Mouse (Mus musculus): Measurements from ENCODE around the gene Palm3.
"Not testable (repeated sequence)": the region's sequence is repeated elsewhere in the genome, so short reads cannot be mapped to it uniquely, and the experiment has no call there.

The Palm3 gene

DNA sequence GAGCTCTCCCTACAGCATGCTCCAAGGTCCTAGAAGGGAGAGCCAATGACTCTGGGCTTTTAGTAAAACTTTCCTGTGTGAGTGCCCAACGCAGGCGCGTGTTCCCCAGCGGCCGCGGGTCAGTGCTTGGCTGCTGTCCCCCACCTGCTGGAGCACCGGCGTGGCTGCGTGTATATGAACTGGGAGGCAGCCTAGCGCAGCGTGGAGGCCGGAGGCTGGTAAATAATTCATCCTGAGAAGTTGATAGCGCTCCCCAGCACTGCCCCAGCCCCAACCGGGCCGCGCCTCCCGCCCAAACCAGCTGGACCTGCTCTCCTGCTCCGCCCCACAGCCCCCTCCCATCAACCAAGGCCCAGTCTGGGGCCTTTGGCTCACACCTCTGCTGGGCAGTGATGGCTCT, at the start of gene Palm3:
TSS of gene Palm3 (plus strand) at position 376 of the 400 bp plus-strand sequence.
- in situ Hi-C loops (cut with MboI, MseI): loop anchor here (10.0 kb wide), 1 partner anchor 344 kb away; no protein-coding TSS in a partner anchor

DNA sequence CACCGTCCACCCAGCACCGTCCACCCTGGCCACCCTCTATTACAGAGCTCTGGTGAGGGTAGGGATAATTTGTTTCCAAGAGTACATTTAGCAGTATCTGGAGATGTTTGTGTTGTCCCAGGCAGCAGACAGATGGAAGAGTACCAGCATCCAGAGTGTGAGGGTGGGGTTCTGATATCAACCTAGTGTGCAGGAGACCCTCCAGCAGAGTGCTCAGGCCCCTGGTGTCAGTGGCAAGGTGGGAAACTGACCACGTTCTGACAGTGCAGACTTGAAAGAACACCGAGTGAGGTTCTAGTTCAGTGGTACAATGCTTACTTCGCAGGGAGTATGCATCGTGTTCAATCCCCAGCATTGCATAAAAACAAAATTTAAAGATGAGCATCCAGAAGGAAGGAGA, 49.6 kb upstream of the Palm3 start:
- in situ Hi-C loops (cut with MboI, MseI): no loop called here

DNA sequence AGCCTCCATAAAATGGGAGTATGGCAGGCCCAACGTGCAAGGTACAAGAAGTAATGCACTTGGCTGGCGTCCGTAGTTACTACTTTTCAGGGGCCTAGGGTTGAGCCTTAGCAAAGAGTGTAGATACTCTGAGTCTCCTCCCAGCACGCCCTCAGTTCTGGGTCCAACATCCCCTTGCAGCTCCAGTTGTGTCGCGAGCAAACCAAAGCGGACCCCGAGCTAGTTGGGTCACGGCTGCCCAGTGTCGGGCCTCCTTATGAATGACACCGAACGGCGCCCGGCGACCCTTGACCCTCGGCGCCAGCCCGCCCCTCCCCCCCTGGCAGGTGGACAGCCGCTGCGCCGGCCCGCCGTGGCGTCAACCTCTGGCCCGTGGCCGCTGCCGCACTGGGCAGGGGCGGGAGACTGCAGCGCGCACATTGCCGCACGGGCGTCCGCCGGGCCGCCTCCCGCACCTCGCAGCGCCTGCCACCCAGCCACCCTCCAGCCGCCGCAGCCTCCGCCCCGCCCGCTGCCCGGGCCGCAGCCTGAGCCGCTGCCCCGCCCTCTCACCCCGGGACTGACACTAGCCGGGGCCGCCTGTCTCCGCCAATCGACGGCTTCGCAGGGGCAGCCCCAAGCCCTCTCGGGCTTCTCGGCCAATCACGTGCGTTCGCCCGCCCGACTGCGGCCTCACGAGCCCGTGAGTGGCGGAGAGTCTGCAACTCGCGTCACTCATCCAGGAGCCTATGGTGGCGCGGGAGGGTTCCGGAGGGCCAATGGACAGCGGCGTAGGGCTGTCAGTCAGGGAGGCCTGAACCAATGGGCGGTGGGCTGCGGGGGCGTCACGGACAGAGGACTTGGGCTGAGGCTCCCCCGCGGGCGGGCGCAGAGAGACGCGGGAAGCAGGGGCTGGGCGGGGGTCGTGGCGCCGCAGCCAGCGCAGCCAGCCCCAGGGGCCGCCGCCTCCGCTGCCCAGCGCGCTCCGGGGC, 48.8 kb upstream of the Palm3 start, which contains the start of gene Prkaca:
TSS of gene Prkaca (plus strand) at position 844 of the 971 bp plus-strand sequence.
- in situ Hi-C loops (cut with MboI, MseI): no loop called here

DNA sequence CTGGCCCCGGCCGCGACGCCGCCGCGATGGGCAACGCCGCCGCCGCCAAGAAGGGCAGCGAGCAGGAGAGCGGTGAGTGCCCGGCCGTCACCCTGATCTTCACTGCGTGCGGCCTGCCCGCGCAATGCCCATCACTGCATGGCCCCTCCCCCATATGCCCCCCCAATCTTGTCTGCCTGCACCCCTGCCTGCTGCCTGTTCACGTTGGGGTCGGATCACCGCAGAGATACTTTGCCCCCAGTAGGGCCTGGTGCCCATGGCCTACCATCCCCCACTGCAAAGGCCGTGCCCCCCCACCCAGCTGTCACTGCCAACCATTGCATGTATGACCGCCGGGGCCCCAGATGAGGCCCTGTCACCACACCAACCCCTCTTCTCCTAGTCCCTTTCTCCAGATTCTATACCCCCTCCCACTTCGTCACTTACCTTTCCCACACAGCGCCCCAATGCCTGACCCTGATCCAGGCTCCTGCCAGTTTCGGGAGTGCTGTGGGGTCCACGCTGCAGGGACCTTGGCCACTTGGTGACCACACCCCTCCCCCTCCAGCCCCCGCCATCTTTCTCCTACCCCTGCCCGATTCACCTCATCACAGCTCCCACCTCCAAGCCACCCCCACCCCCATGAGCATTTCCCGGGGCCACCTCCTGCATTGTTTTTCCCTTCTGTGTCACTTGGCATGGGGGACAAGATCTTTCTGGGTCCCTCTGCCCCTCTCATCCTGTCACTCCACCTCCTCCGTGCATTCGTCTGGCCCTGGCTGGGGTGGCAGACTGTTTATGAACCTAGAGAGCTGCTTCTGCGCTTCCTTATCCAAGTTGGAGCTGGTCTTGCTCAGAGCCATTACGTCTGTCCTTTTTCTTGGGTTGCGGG, 47.9 kb upstream of the Palm3 start:
- in situ Hi-C loops (cut with MboI, MseI): no loop called here

DNA sequence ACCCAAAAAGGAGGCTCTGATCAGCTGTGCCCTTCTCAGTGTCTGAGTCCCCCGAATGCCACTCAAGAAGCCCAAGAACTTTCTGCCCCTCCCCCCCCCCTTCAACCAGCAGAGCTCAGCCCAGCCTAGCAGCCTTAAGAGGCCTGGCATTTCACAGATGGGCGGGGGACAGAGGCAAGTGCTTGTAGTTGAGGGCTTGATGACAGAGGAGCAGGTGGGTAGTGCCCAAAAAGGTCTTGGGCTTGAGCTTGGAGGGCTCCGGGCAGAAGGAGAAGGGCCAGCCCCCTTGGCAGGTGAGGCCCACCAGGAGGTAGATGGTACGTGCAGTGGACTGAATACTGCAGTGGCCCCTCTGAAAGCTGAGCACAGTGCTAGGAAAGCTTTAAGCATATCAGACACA, 46.8 kb upstream of the Palm3 start:
- in situ Hi-C loops (cut with MboI, MseI): no loop called here

DNA sequence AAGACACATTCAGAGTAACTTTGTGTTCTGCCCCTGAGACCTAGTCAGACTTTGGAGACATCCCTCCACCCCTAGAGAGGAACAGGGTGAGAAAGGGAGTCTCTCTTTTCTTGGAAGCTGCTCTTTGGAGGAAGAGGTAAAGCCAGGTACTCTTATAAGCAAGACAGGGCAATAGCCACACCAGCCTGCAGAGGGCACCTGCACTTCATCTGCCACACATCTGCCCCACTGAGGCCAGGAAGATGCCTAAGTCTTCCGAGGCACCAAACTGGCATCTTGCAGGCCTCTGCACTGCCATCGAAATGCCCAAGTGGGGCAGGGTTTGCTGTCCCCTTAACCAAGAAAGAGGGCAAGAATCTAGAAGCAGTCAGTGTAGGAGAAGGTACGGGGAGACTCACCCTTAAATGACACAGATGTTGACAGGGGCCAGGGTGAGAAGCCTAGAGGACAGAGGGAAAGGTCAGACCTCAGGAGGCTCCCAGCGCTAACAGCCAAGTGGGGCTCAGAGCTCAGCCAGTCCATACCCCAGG, 45.1 kb upstream of the Palm3 start:
- in situ Hi-C loops (cut with MboI, MseI): no loop called here

DNA sequence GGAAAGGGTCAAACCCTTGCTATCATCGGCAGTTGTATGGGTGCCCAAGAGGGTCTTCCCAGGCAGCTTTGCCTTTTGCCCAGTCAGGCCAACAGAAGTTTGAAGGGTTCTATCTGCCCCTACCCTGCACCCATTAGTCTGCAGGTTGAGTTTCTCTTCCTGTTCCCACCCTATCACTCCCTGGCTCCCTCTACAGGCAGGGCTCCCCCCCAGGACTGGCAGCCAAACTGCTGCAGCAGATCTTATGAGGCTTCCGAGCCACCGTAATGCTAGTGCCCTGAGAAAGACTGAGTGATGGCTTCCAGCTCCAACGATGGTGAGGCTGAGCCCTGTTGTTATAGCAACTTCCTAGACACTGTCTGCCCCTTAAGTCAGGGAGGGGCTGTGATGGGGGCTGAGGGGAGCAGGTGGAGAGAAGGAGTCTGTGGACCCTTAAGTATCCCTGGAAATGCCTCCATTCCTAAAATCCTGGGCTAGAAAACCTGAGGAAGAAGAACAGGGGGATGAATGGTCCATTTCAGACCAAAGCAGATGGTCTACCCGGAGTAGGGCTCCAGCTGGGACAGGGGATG, 44.4 kb upstream of the Palm3 start:
- in situ Hi-C loops (cut with MboI, MseI): no loop called here

DNA sequence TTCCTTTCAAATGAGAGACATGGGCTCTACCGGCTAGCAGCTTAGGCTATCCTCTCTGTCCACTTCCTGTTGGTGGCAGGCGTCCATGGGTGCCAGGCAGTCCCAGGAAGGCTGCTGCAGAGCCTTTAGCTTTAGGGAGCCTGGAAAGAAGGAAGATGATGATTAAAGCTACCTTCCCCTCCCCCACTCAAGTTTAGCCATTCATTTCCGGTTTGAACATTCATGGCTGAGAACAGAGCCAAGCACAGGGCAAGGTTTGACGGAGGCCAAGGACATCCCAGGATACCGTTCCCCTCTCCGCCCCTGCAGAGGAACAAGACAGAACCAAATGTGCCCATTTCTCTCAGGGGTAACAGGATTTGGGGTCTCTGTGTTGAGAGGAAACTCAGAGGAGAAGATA, 43.6 kb upstream of the Palm3 start:
- in situ Hi-C loops (cut with MboI, MseI): no loop called here

DNA sequence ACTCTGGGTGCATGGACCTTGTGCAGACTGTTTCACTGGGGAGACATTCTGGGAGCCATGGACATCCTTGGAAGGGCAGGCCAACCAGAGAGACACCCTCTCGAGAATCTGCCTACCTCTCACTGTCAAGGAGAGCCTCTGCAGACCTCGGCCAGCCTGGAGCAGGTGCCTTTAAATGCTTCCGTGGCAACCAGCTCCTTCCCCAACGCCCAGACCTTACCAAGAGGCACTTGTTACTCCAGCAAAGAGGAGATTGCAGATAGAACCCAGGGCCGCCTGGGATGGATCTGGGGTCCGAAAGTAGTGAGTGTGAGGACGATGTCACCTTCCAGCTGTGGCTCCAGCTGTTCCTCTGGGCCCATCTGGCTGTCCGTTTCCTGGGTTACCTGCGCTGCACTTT, 43.1 kb upstream of the Palm3 start:
- in situ Hi-C loops (cut with MboI, MseI): no loop called here

DNA sequence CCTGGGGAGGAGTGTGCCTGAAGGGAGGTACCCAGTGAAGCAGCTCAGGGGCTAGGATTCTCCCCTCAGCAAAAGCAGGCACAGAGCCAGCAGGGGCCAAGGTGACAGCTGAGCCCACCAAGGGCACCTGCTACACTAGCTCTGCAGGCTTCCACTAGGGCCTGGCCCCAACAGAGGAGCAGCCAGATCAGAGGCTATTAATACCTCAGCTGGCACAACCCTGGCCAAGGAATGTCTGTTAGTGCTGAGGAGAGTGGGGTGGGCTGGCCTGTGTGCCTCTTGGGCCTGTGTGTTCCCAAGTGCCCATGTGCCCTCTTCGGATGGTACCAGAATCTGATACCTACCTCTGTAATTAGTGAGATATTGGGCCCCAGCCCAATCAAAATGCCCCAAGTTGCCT, 41.0 kb upstream of the Palm3 start:
- in situ Hi-C loops (cut with MboI, MseI): no loop called here

DNA sequence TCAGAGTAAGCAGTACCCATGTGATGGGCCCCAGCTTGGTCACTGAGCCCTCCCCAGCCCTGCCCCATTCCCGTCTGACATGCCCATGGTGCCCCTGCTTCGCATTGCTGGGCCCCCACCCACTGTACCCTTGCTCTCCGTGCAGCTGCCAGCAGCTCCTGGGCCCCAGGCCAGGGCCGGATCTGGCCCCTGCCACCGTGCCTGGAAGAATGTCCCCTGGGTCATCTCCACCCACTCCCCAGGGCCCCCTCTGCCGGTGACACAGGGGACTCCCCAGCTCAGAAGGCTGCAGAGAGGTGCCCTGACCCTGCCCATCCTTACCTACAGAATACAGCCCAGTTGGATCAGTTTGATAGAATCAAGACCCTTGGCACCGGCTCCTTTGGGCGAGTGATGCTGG, 40.4 kb upstream of the Palm3 start:
- in situ Hi-C loops (cut with MboI, MseI): no loop called here

DNA sequence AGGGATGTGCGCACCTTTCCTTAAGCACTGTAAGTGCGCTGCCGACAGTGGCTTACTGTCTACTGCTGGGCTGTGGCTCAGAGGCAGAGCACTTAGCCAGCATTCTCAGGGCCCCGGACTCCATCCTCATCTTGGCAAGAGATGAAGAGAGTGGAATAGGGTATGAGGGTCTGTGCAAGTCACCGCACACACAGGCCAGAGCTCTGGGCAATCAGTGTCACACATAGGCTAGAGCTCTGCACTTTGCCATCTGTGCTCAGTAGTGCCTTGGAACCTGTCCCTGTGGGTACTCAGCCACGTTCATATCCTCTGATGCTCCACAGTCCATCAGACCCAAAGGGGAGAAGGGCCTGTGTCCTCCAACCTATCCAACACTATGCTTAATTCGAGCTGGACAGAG, 39.7 kb upstream of the Palm3 start:
- in situ Hi-C loops (cut with MboI, MseI): no loop called here

DNA sequence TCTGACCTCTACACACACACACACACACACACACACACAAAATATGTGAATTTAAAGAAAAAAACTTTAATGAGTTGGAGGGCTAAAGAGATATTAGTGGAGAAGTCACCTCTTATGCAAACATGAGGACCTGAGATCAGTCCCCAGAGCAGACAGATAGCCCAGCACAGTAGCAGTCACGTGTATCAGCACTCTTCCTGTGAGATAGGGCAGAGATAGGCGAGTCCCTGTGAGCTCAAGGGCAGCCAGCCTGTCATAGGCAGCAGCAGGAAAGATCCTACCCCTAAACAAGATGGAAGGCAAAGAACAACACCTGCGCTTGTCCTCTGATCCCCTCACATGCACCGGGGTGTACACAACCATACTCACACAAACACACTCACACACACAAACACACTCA, 38.8 kb upstream of the Palm3 start:
- in situ Hi-C loops (cut with MboI, MseI): no loop called here

DNA sequence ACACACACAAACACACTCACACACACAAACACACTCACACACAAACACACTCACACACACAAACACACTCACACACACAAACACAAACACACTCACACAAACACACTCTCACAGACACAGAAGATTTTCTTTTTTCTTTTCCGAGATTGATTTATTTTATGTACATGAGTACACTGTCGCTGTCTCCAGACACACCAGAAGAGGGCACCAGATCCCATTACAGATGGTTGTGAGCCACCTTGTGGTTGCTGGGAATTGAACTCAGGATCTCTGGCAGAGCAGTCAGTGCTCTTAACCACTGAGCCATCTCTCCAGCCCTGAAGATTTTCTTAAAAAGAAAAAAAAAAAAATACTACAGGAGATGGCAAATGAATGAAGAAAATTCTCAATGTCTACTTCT, 38.0 kb upstream of the Palm3 start:
- in situ Hi-C loops (cut with MboI, MseI): not testable (repeated sequence)

DNA sequence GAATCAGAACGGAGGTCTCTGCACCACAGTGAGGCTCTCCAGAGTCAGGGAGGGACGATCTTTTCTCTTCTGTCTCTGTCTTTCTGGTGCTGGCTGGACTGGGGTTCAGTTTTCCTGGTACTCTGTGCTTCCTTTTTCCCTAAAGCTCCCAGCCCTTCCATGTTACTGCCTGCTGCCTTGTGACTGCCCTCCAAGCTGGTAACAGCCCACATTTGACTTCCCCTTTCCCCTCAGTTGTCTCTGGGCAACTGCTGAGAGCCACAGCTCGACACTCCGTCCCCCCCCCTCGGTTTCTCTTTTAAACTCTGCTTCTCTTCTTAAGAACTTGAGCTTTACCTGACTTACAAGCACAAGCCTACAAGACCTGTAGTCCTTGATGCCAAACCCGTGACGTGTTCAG, 32.0 kb upstream of the Palm3 start:
- in situ Hi-C loops (cut with MboI, MseI): no loop called here

DNA sequence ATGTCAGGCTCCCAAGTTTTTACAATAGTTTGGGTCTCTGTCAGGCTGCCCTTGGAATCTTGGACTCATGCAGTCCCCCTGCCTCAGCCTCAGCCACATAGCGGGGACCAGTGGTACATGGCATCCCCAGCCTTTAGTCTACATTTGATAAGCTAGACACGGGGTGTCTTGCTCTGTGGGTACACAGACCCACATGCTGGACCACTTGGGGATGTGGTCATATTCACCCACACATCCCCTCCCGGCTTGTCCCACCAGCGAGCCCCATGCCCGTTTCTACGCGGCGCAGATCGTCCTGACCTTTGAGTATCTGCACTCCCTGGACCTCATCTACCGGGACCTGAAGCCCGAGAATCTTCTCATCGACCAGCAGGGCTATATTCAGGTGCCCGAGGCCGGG, 31.1 kb upstream of the Palm3 start:
- in situ Hi-C loops (cut with MboI, MseI): no loop called here

DNA sequence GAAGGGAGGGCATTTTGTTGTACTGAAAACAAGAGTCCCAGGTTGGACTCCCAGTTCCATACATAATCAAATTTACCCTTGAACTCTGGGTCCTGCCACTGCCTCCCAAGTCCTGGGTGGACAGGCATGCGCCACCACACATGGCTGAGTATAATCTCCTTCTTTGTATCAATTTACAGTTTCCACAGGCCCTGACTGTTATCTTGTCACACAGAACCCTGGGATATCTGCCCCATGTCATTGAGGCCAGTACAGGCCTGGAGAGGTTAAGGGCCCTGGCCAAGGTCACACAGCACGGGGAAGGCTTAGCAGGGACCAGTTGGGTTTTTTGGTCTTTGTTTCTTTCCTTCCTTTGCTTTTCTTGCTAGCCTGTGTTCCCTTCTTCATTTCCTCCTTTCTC, 28.8 kb upstream of the Palm3 start:
- in situ Hi-C loops (cut with MboI, MseI): no loop called here

DNA sequence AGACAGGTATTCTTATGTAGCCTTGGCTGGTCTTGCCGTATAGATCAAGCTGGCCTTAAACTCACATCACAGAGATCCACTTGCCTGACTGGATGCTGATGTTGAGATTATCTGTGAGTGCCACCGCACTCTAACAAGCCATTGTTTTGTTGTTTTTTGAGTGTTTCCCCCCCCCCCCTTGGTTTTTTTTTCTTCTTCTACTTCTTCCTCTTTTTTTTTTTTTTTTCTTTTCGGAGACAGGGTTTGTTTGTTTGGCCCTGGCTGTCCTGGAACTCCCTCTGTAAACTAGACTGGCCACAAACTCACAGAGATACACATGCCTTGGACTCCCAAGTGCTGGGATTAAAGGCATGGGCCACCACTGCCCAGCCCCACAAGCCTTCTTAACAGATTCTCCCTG, 27.2 kb upstream of the Palm3 start:
- in situ Hi-C loops (cut with MboI, MseI): no loop called here

DNA sequence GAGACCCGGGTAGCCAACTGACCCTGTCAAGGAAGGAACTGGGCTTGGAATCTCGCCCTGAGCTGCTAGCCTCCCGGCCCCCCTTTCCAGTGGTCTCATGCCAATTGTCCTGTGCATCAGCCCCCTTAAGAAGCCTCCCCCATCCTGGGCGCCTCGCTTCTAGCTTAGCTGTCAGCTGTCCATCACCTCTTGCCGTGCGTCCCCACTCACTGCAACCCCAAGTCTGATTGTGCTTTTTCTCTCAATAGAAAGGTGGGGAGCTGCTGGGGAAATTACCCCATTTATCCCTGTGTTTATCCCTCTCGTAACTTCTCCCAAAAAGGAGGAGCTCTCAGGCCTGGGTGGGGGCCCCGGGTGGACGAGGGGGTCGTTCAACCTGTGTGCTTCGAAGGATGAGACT, 25.3 kb upstream of the Palm3 start:
- in situ Hi-C loops (cut with MboI, MseI): no loop called here

DNA sequence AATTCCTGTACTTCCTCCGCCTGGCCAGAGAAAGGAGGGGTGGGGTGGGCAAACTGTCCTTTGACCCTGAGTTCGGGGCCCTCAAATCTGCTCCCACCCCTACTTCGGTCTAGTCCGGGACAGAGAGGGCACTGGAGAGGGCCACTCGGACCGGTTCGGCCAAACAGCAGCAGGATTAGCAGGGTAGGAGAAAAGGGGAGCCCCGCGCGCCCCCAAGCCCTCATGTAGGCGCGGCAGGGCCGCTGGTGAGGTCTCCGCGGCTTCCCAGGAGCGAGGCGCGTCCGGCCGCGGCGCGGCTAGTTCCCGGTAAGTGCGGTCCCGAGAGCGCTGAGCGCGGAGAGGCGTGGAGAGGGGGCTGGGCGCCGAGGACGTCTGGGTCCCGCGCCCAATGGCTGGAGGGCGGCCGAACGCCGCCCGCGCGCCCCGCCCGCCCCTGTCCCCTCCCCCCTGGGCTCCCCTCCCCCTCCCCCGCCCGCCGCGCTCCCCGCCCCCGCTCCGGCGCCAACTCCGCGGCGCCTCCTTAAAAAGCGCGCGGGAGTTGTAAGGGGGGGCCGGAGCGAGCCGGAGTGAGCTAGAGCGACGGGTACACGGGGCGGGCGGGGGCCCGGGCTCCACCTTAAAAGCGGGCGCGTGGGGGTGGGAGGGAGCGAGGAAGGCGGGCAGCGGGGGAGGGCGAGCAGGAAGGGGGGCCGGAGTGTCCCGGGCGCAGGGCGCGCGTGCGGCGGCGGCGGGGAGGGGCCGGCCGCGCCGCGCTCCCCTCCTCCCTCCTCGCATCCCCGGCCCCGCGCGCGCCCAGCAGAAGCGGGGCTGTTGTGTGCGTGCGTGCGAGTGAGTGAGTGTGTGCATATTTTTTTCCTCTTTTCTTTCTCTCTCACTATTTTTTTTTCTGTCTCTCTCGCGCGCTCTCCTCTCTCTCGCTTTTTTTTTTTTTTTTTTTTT, 24.4 kb upstream of the Palm3 start:
- in situ Hi-C loops (cut with MboI, MseI): no loop called here

All from regulatory T cell (primary cell).